Mouse (Mus musculus): ENCODE results near the gene Tns1.
"Not testable (repeated sequence)": the region's sequence is repeated elsewhere in the genome, so short reads cannot be mapped to it uniquely, and the experiment has no call there.

The Tns1 gene

GRCm38 (mm10) chr1:74124021-74124981 is at the start of gene Tns1:
TSS of gene Tns1 (minus strand) at chr1:74124449.
- DNase-seq (ENCODE audit: low spot score in 2 of 2), result peak; percentile 48 to 67

GRCm38 (mm10) chr1:74172722-74173121 is 48.5 kb upstream of the Tns1 start:
- no peak for DNase-seq (ENCODE audit: low spot score in 2 of 2)

- no peak for DNase-seq (ENCODE audit: low spot score in 2 of 2)
Measured at GRCm38 (mm10) chr1:74169721-74170120, 45.5 kb upstream of the Tns1 start.

GRCm38 (mm10) chr1:74167136-74167535 is 42.9 kb upstream of the Tns1 start:
- no peak for DNase-seq (ENCODE audit: low spot score in 2 of 2)

GRCm38 (mm10) chr1:74160036-74160435 is 35.8 kb upstream of the Tns1 start:
- no peak for DNase-seq (ENCODE audit: low spot score in 2 of 2)

GRCm38 (mm10) chr1:74159613-74160012 is 35.4 kb upstream of the Tns1 start:
- DNase-seq (ENCODE audit: low spot score in 2 of 2), result not testable (repeated sequence)

- no peak for DNase-seq (ENCODE audit: low spot score in 2 of 2)
Measured at GRCm38 (mm10) chr1:74156381-74156910, 32.2 kb upstream of the Tns1 start.

- no peak for DNase-seq (ENCODE audit: low spot score in 2 of 2)
Measured at GRCm38 (mm10) chr1:74155435-74156012, 31.3 kb upstream of the Tns1 start.

GRCm38 (mm10) chr1:74153461-74154184 is 29.4 kb upstream of the Tns1 start, which contains the start of gene Cxcr2:
TSS of gene Cxcr2 (plus strand) at chr1:74153989.
- DNase-seq (ENCODE audit: low spot score in 2 of 2), result no peak

- no peak for DNase-seq (ENCODE audit: low spot score in 2 of 2)
Measured at GRCm38 (mm10) chr1:74151091-74151490, 26.8 kb upstream of the Tns1 start.

- DNase-seq (ENCODE audit: low spot score in 2 of 2), result no peak
Measured at GRCm38 (mm10) chr1:74150101-74150500, 25.9 kb upstream of the Tns1 start.

- DNase-seq (ENCODE audit: low spot score in 2 of 2), result no peak
Measured at GRCm38 (mm10) chr1:74149106-74149885, 25.0 kb upstream of the Tns1 start.

- DNase-seq (ENCODE audit: low spot score in 2 of 2), result no peak
Measured at GRCm38 (mm10) chr1:74141781-74142180, 17.5 kb upstream of the Tns1 start.

GRCm38 (mm10) chr1:74139415-74139814 is 15.2 kb upstream of the Tns1 start:
- DNase-seq (ENCODE audit: low spot score in 2 of 2), result no peak

GRCm38 (mm10) chr1:74135326-74135950 is 11.2 kb upstream of the Tns1 start:
- DNase-seq (ENCODE audit: low spot score in 2 of 2), result no peak

- DNase-seq (ENCODE audit: low spot score in 2 of 2), result no peak
Measured at GRCm38 (mm10) chr1:74133954-74134353, 9.7 kb upstream of the Tns1 start.

GRCm38 (mm10) chr1:74132011-74132410 is 7.8 kb upstream of the Tns1 start:
- DNase-seq (ENCODE audit: low spot score in 2 of 2), result no peak

- no peak for DNase-seq (ENCODE audit: low spot score in 2 of 2)
Measured at GRCm38 (mm10) chr1:74130883-74131659, 6.8 kb upstream of the Tns1 start.

GRCm38 (mm10) chr1:74124991-74125552 is 823 bp upstream of the Tns1 start, which contains the start of gene Rufy4:
TSS of gene Rufy4 (plus strand) at chr1:74125541.
- DNase-seq (ENCODE audit: low spot score in 2 of 2), result peak; percentile 61 to 66

GRCm38 (mm10) chr1:74123215-74123614 is 1.0 kb downstream of the Tns1 start:
- DNase-seq (ENCODE audit: low spot score in 2 of 2), result no peak
